Mouse (Mus musculus) liver, adult 10 weeks (tissue): ENCODE results near the gene Gabra4. TPM values are rescaled to one million over a fixed set of nuclear protein-coding genes. Genes with fewer than 3 reads are reported as not detected.

Experiments used
- polyA plus RNA-seq: library from polyadenylated mRNA; stranded (reverse); fragments of 350-450 nt; fragmentation: Illumina TruSeq; extraction: RNeasy Lipid Tissue Mini Kit (QIAGEN cat#74804); gene quantifications from one replicate; pipeline ENCODE4 v1.2.3, GENCODE M21; 2014; ENCODE audit warnings: low read depth, low replicate concordance

The Gabra4 gene
- not detected for polyA plus RNA-seq

GRCm38 (mm10) chr5:71658115-71658497 lies at the start of gene Gabra4:
Gene Gabra4, minus strand, starts transcription at chr5:71658308.

DNA sequence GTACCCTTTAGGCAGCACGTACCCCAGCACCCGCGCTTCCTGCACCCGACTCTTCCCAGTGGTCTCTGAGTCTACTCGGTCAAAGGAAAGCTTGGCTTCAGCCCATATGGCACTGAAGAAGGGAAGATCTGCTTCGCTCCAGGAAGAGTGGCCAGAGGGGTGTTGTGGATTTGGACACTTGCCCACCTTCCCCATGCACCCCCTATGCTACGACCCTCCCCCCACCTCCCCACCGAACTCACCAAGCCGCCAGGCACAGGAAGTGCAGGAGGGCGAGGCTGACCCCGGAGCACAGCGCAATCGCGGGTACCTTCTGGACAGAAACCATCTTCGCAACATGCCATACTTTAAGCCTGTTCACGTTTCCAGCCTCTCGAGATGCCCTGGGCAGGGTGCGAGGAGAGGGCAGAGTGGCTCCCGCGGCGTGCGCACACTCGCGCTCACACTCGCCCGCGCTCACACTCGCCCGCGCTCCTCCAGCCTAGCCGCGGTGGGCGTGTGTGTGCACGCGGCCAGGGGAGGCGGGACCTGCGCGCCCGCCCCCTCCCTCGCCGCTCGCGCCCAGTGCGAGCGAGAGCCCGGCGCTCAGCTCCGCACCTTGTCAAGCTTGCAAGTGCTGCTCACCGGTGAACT lies 510 bp downstream of the Gabra4 start, which contains the start of gene Gabrb1:
Gabrb1 (plus strand) TSS at position 632 of the 633 bp plus-strand sequence.

GRCm38 (mm10) chr5:71548079-71548478 lies 110.0 kb downstream of the Gabra4 start, which contains the start of gene Cox7b2:
Gene Cox7b2, minus strand, starts transcription at chr5:71548205.

Other genes starting within 250 kb of the Gabra4 start
- gene Cox7b2, start 110.1 kb downstream of the Gabra4 start, polyA plus RNA-seq = not detected
- gene Gabrb1, start 195 bp downstream of the Gabra4 start, polyA plus RNA-seq = not detected